Mouse (Mus musculus) naive thymus-derived CD4-positive, alpha-beta T cell, adult 2 months (primary cell): ENCODE measurements around the gene Rnase10.
"Not testable (repeated sequence)": the region's sequence is repeated elsewhere in the genome, so short reads cannot be mapped to it uniquely, and the experiment has no call there.

Source experiments
- DNase-seq: peaks from one replicate; pipeline ENCODE4 v3.0.0-alpha.2; 2011; ENCODE audit warnings: low read depth

Rnase10 gene

DNA sequence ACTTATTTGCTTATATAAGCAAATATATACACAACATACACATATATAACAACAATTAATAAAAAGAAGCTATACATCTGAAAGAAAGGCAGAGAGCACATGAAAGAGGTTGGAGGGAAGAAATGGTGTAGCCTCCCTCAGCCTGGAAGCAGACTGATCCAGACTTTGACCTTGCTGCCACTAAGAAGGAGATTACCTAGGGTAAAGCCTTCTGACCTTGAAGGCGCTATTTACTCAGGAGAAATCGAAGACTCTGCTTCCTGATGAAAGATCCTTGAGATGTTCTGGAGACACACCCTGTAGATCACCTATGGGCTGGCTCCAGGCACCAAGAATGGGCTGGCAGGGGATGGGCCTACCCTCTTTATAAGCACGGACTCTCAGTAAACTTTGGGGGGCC lies 7.2 kb downstream of the Rnase10 start:
- not testable (repeated sequence) for DNase-seq

DNA sequence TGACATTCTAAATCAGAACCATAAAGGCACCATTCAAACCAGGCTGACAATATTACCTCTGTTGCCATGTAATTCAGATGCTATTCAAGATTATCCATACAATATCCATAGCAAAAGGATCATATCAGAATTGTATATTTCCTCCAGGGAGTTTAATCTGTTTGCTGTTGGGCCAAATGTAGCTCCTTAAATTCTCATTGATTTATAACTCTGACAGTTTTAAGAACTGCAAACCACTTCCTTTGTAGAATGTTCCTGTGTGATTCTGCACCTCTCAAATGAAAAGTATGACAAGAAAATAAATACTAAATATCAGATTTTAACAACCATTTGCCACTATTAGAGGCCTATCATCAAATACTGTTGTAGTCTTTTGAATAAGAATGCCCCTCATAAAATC lies 8.2 kb downstream of the Rnase10 start:
- DNase-seq = no peak

GRCm38 (mm10) chr14:51017256-51017655 lies 9.7 kb downstream of the Rnase10 start:
- DNase-seq = no peak

DNA sequence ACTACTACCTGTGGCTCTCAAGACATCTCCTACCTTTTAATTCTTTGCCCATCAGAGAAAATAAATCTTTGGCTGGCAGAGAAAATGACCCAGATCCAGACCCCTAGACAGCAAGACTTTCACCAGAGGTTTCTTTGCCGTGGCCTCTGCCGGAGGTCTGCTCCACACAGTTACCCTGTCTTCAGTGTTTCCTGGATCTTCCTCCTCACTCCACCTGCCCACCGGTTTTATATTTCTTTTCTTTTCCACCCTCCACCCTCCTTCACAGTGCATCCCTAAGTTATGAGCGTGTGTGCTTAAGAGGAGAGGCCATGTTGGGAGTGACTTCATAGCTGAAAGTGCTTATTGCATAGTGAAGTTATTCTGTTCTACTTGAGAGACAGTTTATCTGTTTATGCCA lies 15.9 kb downstream of the Rnase10 start:
- DNase-seq = no peak

- no peak for DNase-seq
These were observed 17.3 kb downstream of the Rnase10 start for GRCm38 (mm10) chr14:51024820-51025219.

GRCm38 (mm10) chr14:51026391-51027133 lies 19.0 kb downstream of the Rnase10 start:
- peak; percentile 92 for DNase-seq

DNA sequence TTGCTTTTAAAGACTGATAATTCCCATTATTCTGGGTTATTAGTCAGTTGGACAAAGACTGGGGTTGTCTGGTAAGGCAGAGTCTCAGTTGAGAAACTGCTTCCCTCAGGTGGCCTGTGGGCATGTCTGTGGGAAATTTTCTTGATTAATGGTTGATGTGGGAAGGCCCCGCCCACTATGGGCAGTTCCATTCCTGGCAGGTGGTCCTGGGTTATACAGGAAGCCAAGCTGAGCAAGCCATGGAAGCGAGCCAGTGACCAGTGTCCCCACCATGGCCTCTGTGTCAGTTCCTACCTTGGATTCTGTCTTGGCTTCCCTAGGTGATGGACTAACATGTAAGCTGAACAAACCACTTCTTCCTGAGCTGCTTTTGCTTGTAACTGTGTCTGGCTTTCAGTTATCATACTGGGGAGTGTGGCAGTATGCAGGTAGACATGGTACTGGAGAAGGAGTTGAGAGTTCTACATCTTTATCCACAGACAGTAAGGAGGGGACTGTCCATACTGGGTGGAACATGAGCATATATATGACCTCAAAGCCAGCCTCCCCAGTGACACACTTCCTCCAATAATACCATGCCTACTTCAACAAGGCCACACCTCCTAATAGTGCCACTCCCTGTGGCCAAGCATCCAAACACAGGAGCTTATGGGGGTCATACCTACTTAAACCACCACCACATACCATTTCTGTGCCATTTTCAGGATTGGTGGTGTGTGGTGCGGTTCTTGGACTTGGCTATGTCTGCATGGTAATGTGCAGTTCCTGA lies 20.0 kb downstream of the Rnase10 start:
- no peak for DNase-seq

DNA sequence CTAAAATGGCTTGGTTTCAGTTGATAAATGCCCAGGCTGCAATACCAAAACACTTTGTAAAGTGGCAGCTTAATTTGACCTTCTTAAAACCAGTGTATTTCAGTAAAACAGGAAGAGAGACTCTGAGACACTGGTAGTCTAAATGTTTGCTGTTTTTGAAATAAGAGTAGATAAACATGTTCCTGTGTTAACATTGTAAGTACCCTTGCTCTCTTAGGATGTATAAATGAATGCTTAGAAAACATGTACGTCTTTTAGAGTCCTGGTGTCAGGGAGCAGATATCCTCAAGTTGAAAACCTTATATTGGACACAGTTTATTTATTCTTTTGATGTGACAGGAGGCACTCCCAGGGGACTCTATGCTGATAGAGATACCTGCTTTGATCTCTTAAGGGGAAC lies 27.7 kb downstream of the Rnase10 start:
- DNase-seq = no peak

- no peak for DNase-seq
These were observed 28.7 kb downstream of the Rnase10 start for GRCm38 (mm10) chr14:51036214-51036613.

DNA sequence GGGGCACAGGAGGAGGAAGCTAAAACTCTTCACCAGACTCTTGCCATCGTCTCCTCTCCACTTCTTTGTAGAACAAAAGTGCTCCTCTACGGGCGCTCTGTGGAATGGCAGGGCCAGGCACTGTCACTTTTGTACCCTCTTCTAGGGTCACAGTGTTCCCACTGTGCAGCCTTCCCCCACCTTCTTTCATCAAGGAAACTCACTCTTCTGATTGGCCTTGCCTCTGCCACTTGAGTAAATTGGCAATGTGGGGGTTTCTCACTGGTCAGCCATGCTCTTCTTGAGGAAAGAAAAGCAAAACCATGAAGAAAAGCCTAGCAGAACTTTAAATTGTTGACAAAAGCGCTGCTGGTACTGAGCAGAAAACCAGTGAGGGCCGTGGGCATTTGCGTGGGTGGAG lies 34.2 kb downstream of the Rnase10 start, which contains the start of gene Rnase9:
Gene Rnase9 (minus strand): TSS at position 101 of the 400 bp plus-strand sequence.
- DNase-seq = no peak

- DNase-seq = no peak
These were observed 40.3 kb downstream of the Rnase10 start for GRCm38 (mm10) chr14:51047846-51048245.

DNA sequence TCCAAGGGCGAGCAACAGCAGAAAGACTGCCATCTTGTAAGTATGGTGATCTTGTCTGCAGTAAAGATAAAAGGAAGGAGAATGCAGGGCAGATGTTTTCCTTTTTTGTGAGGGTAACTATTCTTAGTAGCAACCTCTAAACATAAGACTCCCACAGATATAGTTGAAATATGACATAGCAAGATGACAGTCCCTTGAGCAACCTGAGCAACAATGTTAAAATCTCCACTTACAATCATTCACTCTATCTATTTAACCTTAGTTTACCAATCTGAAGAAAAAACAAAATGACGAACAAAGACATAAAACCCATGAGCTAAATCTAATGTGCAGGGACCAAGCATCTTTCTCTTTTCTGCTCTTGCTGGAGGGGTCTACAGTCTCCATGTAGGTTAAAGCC lies 42.5 kb downstream of the Rnase10 start, which contains the start of gene Rnase11:
Gene Rnase11 (minus strand): TSS at position 101 of the 400 bp plus-strand sequence.
- no peak for DNase-seq

DNA sequence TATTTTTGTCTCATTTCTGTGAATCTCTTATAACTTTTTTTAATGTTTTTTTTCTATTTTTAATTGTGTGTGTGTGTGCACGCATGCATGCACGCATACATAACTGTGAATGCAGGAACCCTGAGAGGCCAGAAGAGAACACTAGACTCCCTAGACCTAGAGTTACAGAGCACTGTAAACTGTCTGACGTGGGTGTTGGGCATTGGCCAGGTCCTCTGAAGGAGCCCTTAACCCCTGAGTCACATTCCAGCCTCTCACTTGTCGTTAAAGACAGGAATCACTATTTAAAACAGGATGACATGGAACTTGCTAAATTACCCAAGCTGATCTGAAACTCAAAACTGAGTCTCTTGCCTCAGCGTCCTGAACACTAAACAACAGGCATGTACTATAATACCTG lies 44.4 kb downstream of the Rnase10 start:
- no peak for DNase-seq

DNA sequence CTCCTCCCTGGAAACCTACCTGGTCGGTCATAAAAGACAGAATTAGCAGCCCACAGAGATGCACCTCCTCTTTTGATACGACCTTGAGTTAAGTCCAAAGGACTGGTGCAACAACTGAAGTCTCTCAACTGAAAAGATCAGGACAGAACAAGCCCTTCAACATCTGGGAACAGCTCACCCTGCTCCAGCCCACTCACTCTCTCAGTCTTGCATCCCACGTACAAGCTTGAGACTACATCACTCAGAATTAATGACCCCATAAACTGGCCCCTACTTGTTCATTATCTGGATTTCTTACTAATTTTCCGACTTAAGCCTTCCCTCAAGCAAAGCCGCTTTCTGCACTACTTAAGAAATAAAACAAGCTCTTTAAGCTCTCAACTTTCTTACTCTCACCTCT lies 45.6 kb downstream of the Rnase10 start:
- DNase-seq = no peak

- DNase-seq = no peak
These were observed 47.0 kb downstream of the Rnase10 start for GRCm38 (mm10) chr14:51054243-51055237.

GRCm38 (mm10) chr14:51057401-51057831 lies 49.9 kb downstream of the Rnase10 start, which contains the start of gene Rnase12:
TSS of gene Rnase12 (minus strand) at chr14:51057661.
- peak; percentile 53 for DNase-seq
